Mouse (Mus musculus): Measurements from ENCODE around the gene Uqcr11.

DNA sequence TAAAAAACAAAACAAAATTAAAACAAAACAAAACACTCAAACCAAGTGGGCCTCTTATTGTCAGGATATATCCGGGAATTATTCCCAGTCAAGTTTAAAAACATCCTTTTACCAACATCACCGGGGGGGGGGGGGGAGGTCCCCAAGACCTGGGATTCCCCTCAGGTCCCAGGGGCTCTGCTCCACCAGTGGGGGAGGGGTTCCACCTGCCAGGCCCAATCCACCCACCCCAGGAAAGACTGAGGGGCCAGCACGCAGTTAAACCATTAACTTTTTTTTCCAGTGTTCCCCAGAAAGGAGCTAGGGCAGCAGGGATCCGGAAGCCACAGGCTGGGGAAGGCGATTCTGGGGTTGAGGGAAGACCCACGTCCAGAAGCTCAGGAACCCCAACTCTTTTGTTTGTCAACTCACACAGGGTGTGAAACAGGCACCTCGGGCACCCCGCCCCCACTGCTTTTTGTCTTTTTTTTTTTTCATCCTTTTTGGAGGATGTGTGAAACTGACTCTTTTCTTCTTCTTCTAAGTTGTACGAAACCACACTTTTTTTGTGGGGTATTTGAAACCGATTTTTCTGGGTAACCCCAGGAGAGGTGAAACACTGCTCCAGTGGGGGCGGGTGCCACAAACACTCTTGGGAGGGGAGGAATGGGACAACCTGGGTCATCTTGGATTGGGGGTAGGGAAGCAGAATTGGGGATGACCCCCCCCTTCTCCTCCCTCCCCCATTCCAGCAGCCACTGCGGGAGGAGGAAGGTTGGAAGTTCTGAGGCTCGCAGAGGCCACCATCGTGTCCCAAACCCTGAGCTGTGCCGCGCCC lies 25.1 kb upstream of the Uqcr11 start:
- TF ChIP-seq POLR2A (IDR thresholded peaks at IDR 0.05; ENCODE audit: low read depth, low read length) (no peak), CTCF (IDR thresholded peaks at IDR 0.05; ENCODE audit: borderline replicate concordance, insufficient read depth, low read length) (no peak)

Measured in embryonic fibroblast, embryonic 13.5 days (primary cell).